Mouse (Mus musculus) forebrain, embryonic 12.5 days (tissue): ENCODE measurements around the gene Ufsp2. TPM values are rescaled to one million over a fixed set of nuclear protein-coding genes. Genes with fewer than 3 reads are reported as not detected.

Experiments
- ATAC-seq: fragments of 200-750 bp; cut with Nextera tagmentation; 2 replicates; pipeline ENCODE4 v1.8.0; 2017; ENCODE audit warnings: moderate TSS enrichment; ENCODE audit not compliant: low FRiP score
- H3K27ac ChIP-seq: fragments of 300-500 bp; sonication (generic); 2 replicates; pipeline ENCODE4 v1.5.1; 2016; ENCODE audit warnings: mild to moderate bottlenecking
- H3K27me3 ChIP-seq: fragments of 300-500 bp; sonication (generic); 2 replicates; pipeline ENCODE4 v1.6.1; 2016; ENCODE audit warnings: mild to moderate bottlenecking
- H3K36me3 ChIP-seq: fragments of 300-500 bp; sonication (generic); replicated peaks from 2 replicates; pipeline ENCODE4 v1.6.1; 2016; ENCODE audit warnings: mild to moderate bottlenecking
- H3K4me1 ChIP-seq: fragments of 300-500 bp; sonication (generic); 2 replicates; pipeline ENCODE4 v1.6.1; 2016
- H3K4me2 ChIP-seq: fragments of 300-500 bp; sonication (generic); 2 replicates; pipeline ENCODE4 v1.6.1; 2016; ENCODE audit warnings: mild to moderate bottlenecking, moderate library complexity
- H3K4me3 ChIP-seq: fragments of 300-500 bp; sonication (generic); replicated peaks from 2 replicates; pipeline ENCODE4 v1.5.1; 2016; ENCODE audit warnings: mild to moderate bottlenecking
- H3K9ac ChIP-seq: fragments of 300-500 bp; sonication (generic); 2 replicates; pipeline ENCODE4 v1.6.1; 2016; ENCODE audit warnings: mild to moderate bottlenecking
- H3K9me3 ChIP-seq: fragments of 300-500 bp; sonication (generic); 2 replicates; pipeline ENCODE4 v1.6.1; 2016
- WGBS: fragments of 180-500 bp; shearing (Covaris S2); methylation state at CpG from one replicate; pipeline ENCODE4 v1.1.7; 2016; 5-methylcytosine and 5-hydroxymethylcytosine counted together
- polyA plus RNA-seq: library from polyadenylated mRNA; unstranded; fragments of >200 nt; fragmentation: Nextera tagmentation; extraction: Ambion mirVana; gene quantifications from 2 replicates; pipeline ENCODE4 v1.2.1, GENCODE M21; 2016

The Ufsp2 gene
- polyA plus RNA-seq, 1 experiment from 2014 or later, result 61.5 TPM

DNA sequence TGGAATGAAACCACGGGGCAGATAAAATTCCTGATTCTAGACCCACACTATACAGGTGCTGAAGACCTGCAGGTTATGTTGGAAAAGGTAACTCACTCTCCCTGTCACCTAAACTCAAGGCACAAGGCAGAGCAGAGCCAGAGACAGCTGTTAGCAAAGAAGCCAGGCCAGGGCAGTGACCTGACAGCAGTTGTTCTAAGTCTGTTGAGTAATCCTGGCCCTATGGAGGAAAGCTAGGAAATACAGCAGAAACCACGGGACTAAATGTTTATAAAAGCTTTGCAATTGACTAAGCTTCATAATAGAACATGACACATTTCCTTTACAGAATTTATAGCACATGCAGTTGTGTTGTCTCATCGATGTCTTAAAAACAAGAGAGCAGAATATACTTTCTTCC lies 20.2 kb downstream of the Ufsp2 start:
- ATAC-seq, result no peak
- Histone ChIP-seq H3K27ac (no peak overlapping the region), H3K36me3 (peaks cover 21% of the 10 kb centered on the region)

DNA sequence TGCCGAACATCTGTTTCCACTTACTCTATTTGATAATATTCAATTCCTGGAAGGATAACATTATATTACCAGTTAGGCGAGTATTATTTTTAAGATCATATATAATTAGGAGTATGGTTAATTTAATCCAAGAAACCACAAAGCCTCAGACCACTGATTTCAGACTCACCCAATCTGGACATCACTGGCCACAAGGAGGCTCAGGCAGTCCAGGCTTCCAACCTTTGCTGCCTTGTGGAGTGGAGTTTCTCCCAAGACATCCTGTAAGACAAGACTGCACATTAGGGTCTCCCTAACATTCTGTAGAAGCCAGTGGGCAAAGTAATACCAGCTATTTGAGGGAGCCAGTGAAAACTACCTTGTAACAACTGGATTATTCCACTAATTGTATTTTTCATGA lies 22.9 kb downstream of the Ufsp2 start:
- no peak overlapping the region for H3K4me2 ChIP-seq
- 88% methylated on average over 2 of the region's 2 CpGs for WGBS
- no peak overlapping the region for H3K27ac ChIP-seq
- peaks cover 5% of the 10 kb centered on the region; the same call in 1 of the 2 replicates for H3K27me3 ChIP-seq
- H3K9ac ChIP-seq, result no peak overlapping the region
- no peaks in the 10 kb centered on the region for H3K9me3 ChIP-seq
- H3K4me1 ChIP-seq, result peaks cover 11% of the 10 kb centered on the region
- H3K4me3 ChIP-seq, result no peak overlapping the region
- ATAC-seq, result no peak
- peaks cover 21% of the 10 kb centered on the region for H3K36me3 ChIP-seq

More for the DNA sequence above, 20.2 kb downstream of the Ufsp2 start:
- Histone ChIP-seq H3K9ac (no peak overlapping the region), H3K4me3 (no peak overlapping the region), H3K9me3 (no peaks in the 10 kb centered on the region), H3K27me3 (no peaks in the 10 kb centered on the region), H3K4me1 (peaks cover 10% of the 10 kb centered on the region), H3K4me2 (no peak overlapping the region)
- WGBS, result 88% methylated on average over 3 of the region's 3 CpGs

DNA sequence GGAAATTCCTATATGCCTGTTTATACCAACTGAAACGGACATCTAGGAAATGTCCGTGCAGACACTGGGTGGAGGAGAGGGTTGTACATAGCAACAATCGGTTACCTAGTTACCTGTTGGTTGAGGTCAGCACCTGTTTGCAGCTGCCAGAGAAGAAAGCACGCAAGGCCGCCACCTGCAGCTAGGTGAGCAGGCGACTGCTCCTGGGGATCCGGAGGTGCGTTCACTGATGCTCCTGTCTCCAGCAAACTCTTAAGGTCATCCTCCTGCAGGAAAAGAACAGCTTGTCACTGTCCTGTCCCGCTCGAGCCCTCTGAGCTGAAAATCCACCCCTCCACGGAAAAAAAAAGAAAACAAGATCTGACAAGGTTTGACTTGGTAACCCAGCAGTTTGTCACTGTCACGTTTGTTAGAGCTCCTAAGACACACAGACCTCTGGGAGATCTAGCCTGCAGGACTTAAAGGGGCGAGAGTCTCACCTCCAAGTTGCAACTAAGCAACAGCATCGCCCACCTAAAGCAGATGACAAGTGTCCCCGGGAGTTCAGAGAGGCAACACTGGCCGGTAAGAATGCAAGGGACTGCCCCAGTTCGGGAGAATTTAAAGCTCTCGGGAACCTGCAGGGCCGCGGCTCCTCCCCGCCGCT lies 23.9 kb downstream of the Ufsp2 start, which contains the start of gene Lrp2bp:
Gene Lrp2bp (plus strand): TSS at position 166 of the 646 bp plus-strand sequence.
- Histone ChIP-seq H3K36me3 (peaks cover 16% of the 10 kb centered on the region), H3K9me3 (no peaks in the 10 kb centered on the region), H3K4me3 (peak within 1 kb of the TSS; percentile 52), H3K4me2 (peak within 1 kb of the TSS; percentile 83), H3K4me1 (peaks cover 11% of the 10 kb centered on the region), H3K9ac (peak within 1 kb of the TSS; percentile 79), H3K27ac (peak within 1 kb of the TSS; percentile 97), H3K27me3 (peaks cover 5% of the 10 kb centered on the region; the same call in 1 of the 2 replicates)
- 2% methylated on average over 22 of the region's 22 CpGs for WGBS
- peak; percentile 1; the same call in 1 of the 2 replicates for ATAC-seq

DNA sequence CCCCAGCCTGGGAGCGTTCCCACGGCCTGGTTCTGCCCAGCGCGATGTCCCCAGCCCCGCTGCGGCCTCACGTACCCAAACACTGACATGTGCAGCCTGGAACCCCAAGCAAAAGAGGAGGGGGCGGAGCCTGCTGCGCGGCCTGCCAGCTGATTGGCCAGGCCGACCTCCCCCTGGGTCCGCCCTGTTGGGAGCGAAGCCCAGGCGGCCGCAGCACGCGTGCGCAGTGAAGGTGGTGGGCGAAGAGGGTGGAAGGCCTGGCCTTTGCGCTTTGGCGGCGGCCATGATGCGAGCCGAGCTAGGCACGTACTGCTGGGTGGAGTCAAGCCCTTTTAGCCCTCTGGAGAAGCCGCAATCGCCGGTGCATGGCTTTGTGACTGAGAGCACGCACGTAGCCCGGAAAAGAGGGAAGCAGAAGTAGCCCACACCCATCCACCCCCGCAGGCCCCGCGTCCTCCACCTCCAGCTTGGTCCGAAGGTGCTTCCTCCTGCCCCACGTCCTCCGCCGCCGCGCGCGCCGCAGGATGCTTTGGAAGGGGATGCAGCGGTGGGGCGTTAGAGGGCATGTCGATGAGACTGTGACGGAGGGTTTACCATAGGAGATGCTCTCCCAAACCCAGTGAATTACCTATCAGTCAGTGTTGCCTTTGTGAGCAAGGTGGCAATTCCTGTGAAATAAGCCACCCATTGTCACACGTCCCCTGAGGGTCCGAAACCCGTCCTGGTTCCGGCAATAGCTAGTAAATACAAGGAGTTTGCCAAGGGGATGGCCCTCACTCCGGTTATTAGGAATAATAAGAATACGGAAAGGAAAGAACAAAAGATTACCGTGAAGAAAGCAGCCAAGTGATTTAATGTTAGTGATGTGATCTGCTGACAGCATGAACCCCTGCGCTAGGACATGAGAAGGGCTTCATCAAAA lies 24.7 kb downstream of the Ufsp2 start:
- Histone ChIP-seq H3K27me3 (peaks cover 5% of the 10 kb centered on the region; the same call in 1 of the 2 replicates), H3K27ac (peak overlapping the region; percentile 97), H3K4me1 (peaks cover 11% of the 10 kb centered on the region), H3K9ac (peak overlapping the region; percentile 79), H3K4me2 (peak overlapping the region; percentile 83), H3K36me3 (peaks cover 16% of the 10 kb centered on the region), H3K4me3 (peak overlapping the region; percentile 52), H3K9me3 (no peaks in the 10 kb centered on the region)
- WGBS, result 5% methylated on average over 55 of the region's 55 CpGs
- ATAC-seq, result peak; percentile 99

DNA sequence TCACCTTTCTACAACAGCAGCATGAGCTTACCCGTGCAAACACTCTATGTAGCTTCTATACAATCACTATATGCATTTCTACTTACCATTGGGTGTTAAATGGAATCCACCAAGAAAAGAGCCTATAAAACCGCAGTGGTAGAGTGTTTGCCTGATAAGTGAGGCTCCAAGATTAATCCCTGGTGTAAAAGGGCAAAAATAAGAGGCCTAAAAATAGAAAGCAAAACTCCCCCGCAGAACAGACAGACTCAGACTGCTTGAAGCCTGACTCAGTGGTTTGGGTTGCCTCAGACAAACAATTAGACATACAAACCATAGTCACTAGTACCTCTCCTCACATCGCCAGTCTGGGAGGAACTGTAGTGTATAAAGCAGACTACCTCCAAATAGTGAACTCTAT lies 30.3 kb downstream of the Ufsp2 start, which contains the start of gene Ankrd37:
Gene Ankrd37 (minus strand): TSS at position 112 of the 400 bp plus-strand sequence.
- H3K4me1 ChIP-seq, result peaks cover 2% of the 10 kb centered on the region; the same call in 1 of the 2 replicates
- H3K36me3 ChIP-seq, result no peaks in the 10 kb centered on the region
- no peak within 1 kb of the TSS for H3K4me3 ChIP-seq
- no peak within 1 kb of the TSS for H3K27ac ChIP-seq
- H3K27me3 ChIP-seq, result peaks cover 5% of the 10 kb centered on the region; the same call in 1 of the 2 replicates
- H3K9ac ChIP-seq, result no peak within 1 kb of the TSS
- ATAC-seq, result no peak
- H3K4me2 ChIP-seq, result no peak within 1 kb of the TSS
- no peaks in the 10 kb centered on the region for H3K9me3 ChIP-seq
- WGBS, result 74% methylated on average over 4 of the region's 4 CpGs

DNA sequence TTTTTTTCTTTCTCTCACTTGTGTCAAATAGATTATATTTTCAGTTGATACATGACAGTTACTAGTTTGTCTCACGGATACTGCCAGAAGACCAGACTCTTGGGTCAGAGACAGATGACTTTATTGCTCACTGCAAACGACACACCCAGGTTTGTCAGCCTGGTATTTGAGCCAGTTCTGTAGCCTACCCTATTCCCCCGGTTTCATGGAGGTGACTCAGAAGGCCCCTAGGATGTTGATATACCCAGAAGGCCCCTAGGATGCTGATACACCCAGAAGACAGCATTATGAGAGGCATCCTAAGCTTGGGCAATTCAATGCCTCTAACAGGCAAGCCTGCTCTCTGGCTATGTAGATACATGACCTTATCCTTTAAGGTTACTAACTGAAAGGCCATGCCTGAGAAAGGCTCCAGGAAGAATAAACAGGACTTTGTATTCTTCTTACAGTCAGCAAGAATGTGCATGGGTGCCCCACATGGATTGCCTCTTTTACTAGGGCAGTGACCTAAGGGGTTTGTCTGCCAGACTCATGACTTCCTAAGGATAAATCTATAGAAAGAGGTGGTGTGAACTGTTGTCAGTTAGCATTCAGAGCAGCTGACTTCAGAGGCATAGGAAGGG lies 31.8 kb downstream of the Ufsp2 start:
- H3K27me3 ChIP-seq, result no peaks in the 10 kb centered on the region
- H3K9me3 ChIP-seq, result no peaks in the 10 kb centered on the region
- no peak overlapping the region for H3K27ac ChIP-seq
- no peaks in the 10 kb centered on the region for H3K36me3 ChIP-seq
- no peak overlapping the region for H3K9ac ChIP-seq
- no peak overlapping the region for H3K4me2 ChIP-seq
- WGBS, result 87% methylated on average over 3 of the region's 3 CpGs
- ATAC-seq, result no peak
- H3K4me3 ChIP-seq, result no peak overlapping the region
- H3K4me1 ChIP-seq, result peaks cover 13% of the 10 kb centered on the region

DNA sequence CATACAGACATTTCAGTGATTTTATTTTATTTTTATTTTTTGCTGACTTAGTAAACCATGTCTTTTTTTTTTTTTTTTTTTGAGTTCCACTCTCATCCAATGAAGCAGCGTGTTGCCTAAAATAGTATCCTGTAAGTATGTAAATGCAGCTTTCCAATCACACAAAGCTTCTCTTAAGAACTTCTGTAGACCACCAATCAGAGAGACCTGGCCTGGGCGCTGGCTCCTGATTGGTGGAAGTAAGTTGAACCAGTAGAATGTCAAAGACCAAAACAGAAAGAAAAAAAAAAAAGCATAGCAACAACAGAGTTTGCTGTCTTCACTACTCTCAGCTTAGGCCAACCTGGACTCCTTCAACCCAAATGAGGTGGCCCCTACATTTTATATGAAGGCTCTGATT lies 35.0 kb downstream of the Ufsp2 start:
- WGBS, result 52% methylated on average over 2 of the region's 2 CpGs

DNA sequence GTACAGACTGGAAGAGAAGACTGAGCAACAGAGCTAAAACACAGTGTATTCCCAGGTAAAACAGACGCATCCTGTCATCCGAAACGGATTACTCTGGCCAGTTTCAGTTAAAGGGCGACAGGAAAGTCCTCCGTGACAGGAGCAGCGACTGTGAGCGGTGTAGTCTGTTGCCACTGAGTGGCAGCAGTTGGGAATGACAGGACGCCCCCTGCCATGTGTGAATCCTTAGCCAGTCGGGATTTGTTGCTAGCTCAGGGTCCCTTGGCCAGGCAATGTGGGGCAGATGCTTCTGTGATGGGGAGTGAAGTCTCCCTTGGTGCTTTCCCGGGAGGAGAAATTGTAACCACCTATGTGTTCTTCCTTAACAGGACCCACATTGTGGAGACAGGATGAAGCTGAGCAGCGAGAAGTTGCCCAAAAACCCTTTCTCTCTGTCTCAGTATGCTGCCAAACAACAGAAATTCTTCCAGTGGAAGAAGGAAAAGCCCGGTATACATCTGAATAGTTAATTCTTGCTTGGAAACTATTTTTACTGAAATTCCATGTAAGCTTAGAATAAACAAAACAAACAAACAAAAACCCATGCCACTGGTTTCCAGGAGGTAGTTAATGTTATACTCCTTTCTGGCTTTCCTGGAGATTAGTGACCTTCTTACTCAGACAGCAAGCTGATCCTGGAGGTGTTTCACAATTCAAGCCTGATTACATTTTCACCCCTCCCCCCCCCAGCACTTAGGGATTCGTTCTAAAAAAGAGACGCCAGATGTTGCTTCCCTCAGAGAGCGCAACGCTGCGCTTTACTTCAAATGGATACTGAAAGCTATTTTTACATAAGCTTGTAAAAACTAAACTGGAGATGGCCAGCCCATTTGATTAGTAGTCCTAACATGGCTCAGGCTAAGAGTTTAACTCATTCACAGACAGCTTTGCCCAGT lies 35.7 kb downstream of the Ufsp2 start:
- Histone ChIP-seq H3K4me3 (0 out of 2 replicates have a peak overlapping the region, but pooled peaks have one; percentile 5), H3K36me3 (no peaks in the 10 kb centered on the region), H3K27ac (no peak overlapping the region), H3K4me1 (peaks cover 13% of the 10 kb centered on the region), H3K4me2 (peak overlapping the region; percentile 40), H3K27me3 (no peaks in the 10 kb centered on the region), H3K9ac (0 out of 2 replicates have a peak overlapping the region, but pooled peaks have one; percentile 21), H3K9me3 (no peaks in the 10 kb centered on the region)
- 20% methylated on average over 17 of the region's 17 CpGs for WGBS
- ATAC-seq, result peak; percentile 46; the same call in 1 of the 2 replicates

More for the DNA sequence above, 35.0 kb downstream of the Ufsp2 start:
- peak; percentile 55; the same call in 1 of the 2 replicates for ATAC-seq
- H3K9me3 ChIP-seq, result no peaks in the 10 kb centered on the region
- H3K27ac ChIP-seq, result no peak overlapping the region
- H3K4me3 ChIP-seq, result 0 out of 2 replicates have a peak overlapping the region, but pooled peaks have one; percentile 5
- peak overlapping the region; percentile 40 for H3K4me2 ChIP-seq
- no peaks in the 10 kb centered on the region for H3K36me3 ChIP-seq
- H3K4me1 ChIP-seq, result peaks cover 13% of the 10 kb centered on the region
- H3K9ac ChIP-seq, result 0 out of 2 replicates have a peak overlapping the region, but pooled peaks have one; percentile 21
- no peaks in the 10 kb centered on the region for H3K27me3 ChIP-seq

DNA sequence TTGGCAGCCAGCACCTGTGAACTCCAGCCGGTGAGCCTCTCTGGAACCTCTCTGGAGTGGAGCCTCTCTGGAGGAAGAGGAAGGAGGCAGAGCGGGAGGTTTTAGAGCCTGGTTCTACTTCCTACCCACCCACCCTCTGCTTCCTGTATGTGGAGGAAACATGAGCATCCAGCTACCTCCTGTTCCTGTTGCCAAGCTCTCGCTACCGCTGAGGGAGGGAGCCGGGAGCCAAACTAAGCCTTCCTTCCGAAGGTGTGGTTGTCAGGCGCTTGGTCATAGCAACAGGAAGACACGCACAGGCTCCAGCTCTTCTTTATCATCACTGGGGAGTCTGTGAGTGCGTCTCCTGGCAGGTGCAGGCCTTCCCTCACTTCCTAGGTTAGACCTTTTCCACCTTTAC lies 46.9 kb downstream of the Ufsp2 start:
- H3K4me2 ChIP-seq, result no peak overlapping the region
- no peak overlapping the region for H3K4me3 ChIP-seq
- ATAC-seq, result no peak
- no peaks in the 10 kb centered on the region for H3K9me3 ChIP-seq
- 90% methylated on average over 9 of the region's 9 CpGs for WGBS
- no peaks in the 10 kb centered on the region for H3K27me3 ChIP-seq
- H3K4me1 ChIP-seq, result no peaks in the 10 kb centered on the region
- no peaks in the 10 kb centered on the region for H3K36me3 ChIP-seq
- H3K27ac ChIP-seq, result no peak overlapping the region
- no peak overlapping the region for H3K9ac ChIP-seq

DNA sequence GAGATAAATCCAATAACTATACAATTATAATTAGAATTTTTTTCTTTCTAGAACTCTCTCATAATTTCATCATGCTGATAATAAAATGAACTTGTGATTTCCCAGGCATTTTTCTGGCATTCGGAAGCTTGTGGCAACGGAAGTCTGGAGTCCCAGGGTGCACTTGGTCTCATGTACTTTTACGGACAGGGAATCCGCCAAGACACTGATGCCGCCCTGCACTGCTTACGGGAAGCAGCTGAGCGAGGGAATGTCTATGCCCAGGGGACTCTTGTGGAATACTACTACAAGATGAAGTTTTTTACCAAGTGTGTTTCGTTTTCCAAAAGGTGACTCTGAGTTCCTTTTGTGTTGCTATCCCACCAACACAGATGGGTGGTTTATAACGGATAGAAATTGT lies 47.4 kb downstream of the Ufsp2 start:
- no peaks in the 10 kb centered on the region for H3K36me3 ChIP-seq
- no peak overlapping the region for H3K27ac ChIP-seq
- no peaks in the 10 kb centered on the region for H3K9me3 ChIP-seq
- no peak overlapping the region for H3K4me3 ChIP-seq
- ATAC-seq, result no peak
- 90% methylated on average over 9 of the region's 9 CpGs for WGBS
- no peak overlapping the region for H3K9ac ChIP-seq
- H3K4me1 ChIP-seq, result no peaks in the 10 kb centered on the region
- H3K4me2 ChIP-seq, result no peak overlapping the region
- H3K27me3 ChIP-seq, result no peaks in the 10 kb centered on the region

DNA sequence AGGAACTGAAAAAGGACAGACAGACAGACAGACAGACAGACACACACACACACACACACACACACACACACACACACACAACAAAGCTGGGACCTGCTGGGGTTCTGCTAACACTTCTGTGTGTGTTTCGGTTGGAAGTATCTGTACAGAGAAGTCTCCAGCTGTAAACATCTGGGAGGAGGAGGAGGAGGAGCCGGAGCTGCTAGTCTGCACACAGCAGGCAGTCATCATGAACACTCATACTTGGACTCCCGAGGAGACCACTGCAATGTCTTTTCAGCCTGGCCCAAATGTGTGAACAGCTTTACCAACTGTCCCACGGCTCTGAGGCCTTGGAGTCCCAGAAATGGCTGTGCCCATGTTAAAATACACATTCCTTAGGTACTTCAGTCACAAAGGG lies 49.1 kb downstream of the Ufsp2 start:
- no peaks in the 10 kb centered on the region for H3K27me3 ChIP-seq
- no peaks in the 10 kb centered on the region for H3K36me3 ChIP-seq
- no peak overlapping the region for H3K4me3 ChIP-seq
- H3K4me2 ChIP-seq, result no peak overlapping the region
- H3K4me1 ChIP-seq, result no peaks in the 10 kb centered on the region
- H3K9ac ChIP-seq, result no peak overlapping the region
- 66% methylated on average over 4 of the region's 4 CpGs for WGBS
- H3K9me3 ChIP-seq, result no peaks in the 10 kb centered on the region
- ATAC-seq, result no peak
- H3K27ac ChIP-seq, result no peak overlapping the region
